Mouse (Mus musculus): Measurements from ENCODE around the gene Tmprss3. TPM values are rescaled to one million over a fixed set of nuclear protein-coding genes. Genes with fewer than 3 reads are reported as not detected.

Tmprss3 gene
- polyA plus RNA-seq (2015; fragmentation: Nextera tagmentation; extraction: Ambion mirVana) = 0.06 TPM in 1 of 2 replicates, not detected in the other

- Histone ChIP-seq H3K27me3 (no peaks in the 10 kb centered on the region), H3K9me3 (no peaks in the 10 kb centered on the region), H3K27ac (no peak within 1 kb of the TSS), H3K9ac (no peak within 1 kb of the TSS), H3K36me3 (no peaks in the 10 kb centered on the region), H3K4me2 (no peak within 1 kb of the TSS), H3K4me1 (peaks cover 6% of the 10 kb centered on the region; the same call in 1 of the 2 replicates), H3K4me3 (no peak within 1 kb of the TSS)
- WGBS = 87% methylated on average over 11 of the region's 11 CpGs
- no peak for ATAC-seq (ENCODE audit: borderline replicate concordance, extremely low read depth, low FRiP score, low TSS enrichment)
Observed at GRCm38 (mm10) chr17:31198877-31199276, at the start of gene Tmprss3. Gene Tmprss3, minus strand, starts transcription at chr17:31198977.

- no peak overlapping the region for H3K4me3 ChIP-seq
- no peak overlapping the region for H3K4me2 ChIP-seq
- no peak overlapping the region for H3K27ac ChIP-seq
- no peaks in the 10 kb centered on the region for H3K9me3 ChIP-seq
- H3K9ac ChIP-seq = no peak overlapping the region
- no peaks in the 10 kb centered on the region for H3K36me3 ChIP-seq
- H3K4me1 ChIP-seq = no peaks in the 10 kb centered on the region
- H3K27me3 ChIP-seq = no peaks in the 10 kb centered on the region
- ATAC-seq (ENCODE audit: borderline replicate concordance, extremely low read depth, low FRiP score, low TSS enrichment) = no peak
- WGBS = 25% methylated on average over 5 of the region's 5 CpGs
Observed at GRCm38 (mm10) chr17:31247144-31247543, 48.4 kb upstream of the Tmprss3 start.

GRCm38 (mm10) chr17:31245321-31245720, 46.5 kb upstream of the Tmprss3 start:
- no peak for ATAC-seq (ENCODE audit: borderline replicate concordance, extremely low read depth, low FRiP score, low TSS enrichment)
- H3K36me3 ChIP-seq = no peaks in the 10 kb centered on the region
- WGBS = 67% methylated on average over 5 of the region's 5 CpGs

GRCm38 (mm10) chr17:31242764-31243163, 44.0 kb upstream of the Tmprss3 start:
- 0% methylated on average over 1 of the region's 1 CpGs for WGBS

More at GRCm38 (mm10) chr17:31245321-31245720, 46.5 kb upstream of the Tmprss3 start:
- Histone ChIP-seq H3K27me3 (no peaks in the 10 kb centered on the region), H3K4me1 (no peaks in the 10 kb centered on the region), H3K27ac (no peak overlapping the region), H3K9me3 (no peaks in the 10 kb centered on the region), H3K4me3 (no peak overlapping the region), H3K4me2 (no peak overlapping the region), H3K9ac (no peak overlapping the region)

GRCm38 (mm10) chr17:31241156-31241555, 42.4 kb upstream of the Tmprss3 start:
- Histone ChIP-seq H3K9me3 (no peaks in the 10 kb centered on the region), H3K4me1 (no peaks in the 10 kb centered on the region), H3K9ac (no peak overlapping the region), H3K4me3 (no peak overlapping the region), H3K27me3 (no peaks in the 10 kb centered on the region), H3K27ac (no peak overlapping the region), H3K36me3 (no peaks in the 10 kb centered on the region), H3K4me2 (no peak overlapping the region)
- WGBS = 75% methylated on average over 8 of the region's 8 CpGs
- ATAC-seq (ENCODE audit: borderline replicate concordance, extremely low read depth, low FRiP score, low TSS enrichment) = no peak

More at GRCm38 (mm10) chr17:31242764-31243163, 44.0 kb upstream of the Tmprss3 start:
- no peaks in the 10 kb centered on the region for H3K36me3 ChIP-seq
- no peaks in the 10 kb centered on the region for H3K27me3 ChIP-seq
- no peak overlapping the region for H3K27ac ChIP-seq
- no peak overlapping the region for H3K4me3 ChIP-seq
- no peak for ATAC-seq (ENCODE audit: borderline replicate concordance, extremely low read depth, low FRiP score, low TSS enrichment)
- no peak overlapping the region for H3K4me2 ChIP-seq
- H3K4me1 ChIP-seq = no peaks in the 10 kb centered on the region
- no peak overlapping the region for H3K9ac ChIP-seq
- no peaks in the 10 kb centered on the region for H3K9me3 ChIP-seq

GRCm38 (mm10) chr17:31238234-31239020, 39.6 kb upstream of the Tmprss3 start:
- no peak overlapping the region for H3K9ac ChIP-seq
- no peak overlapping the region for H3K4me2 ChIP-seq
- H3K27me3 ChIP-seq = no peaks in the 10 kb centered on the region
- ATAC-seq (ENCODE audit: borderline replicate concordance, extremely low read depth, low FRiP score, low TSS enrichment) = no peak
- H3K27ac ChIP-seq = no peak overlapping the region
- WGBS = 69% methylated on average over 7 of the region's 7 CpGs
- H3K36me3 ChIP-seq = no peaks in the 10 kb centered on the region
- H3K4me1 ChIP-seq = no peaks in the 10 kb centered on the region
- no peaks in the 10 kb centered on the region for H3K9me3 ChIP-seq
- H3K4me3 ChIP-seq = no peak overlapping the region

GRCm38 (mm10) chr17:31235915-31236314, 37.1 kb upstream of the Tmprss3 start:
- H3K4me2 ChIP-seq = no peak overlapping the region
- H3K4me3 ChIP-seq = no peak overlapping the region
- no peaks in the 10 kb centered on the region for H3K36me3 ChIP-seq
- H3K4me1 ChIP-seq = no peaks in the 10 kb centered on the region
- H3K9ac ChIP-seq = no peak overlapping the region
- H3K27me3 ChIP-seq = no peaks in the 10 kb centered on the region
- no peak overlapping the region for H3K27ac ChIP-seq
- ATAC-seq (ENCODE audit: borderline replicate concordance, extremely low read depth, low FRiP score, low TSS enrichment) = no peak
- H3K9me3 ChIP-seq = no peaks in the 10 kb centered on the region
- 93% methylated on average over 1 of the region's 1 CpGs for WGBS

GRCm38 (mm10) chr17:31232251-31233010, 33.7 kb upstream of the Tmprss3 start:
- no peak for ATAC-seq (ENCODE audit: borderline replicate concordance, extremely low read depth, low FRiP score, low TSS enrichment)
- Histone ChIP-seq H3K27ac (no peak overlapping the region), H3K27me3 (no peaks in the 10 kb centered on the region), H3K4me3 (no peak overlapping the region), H3K9ac (no peak overlapping the region), H3K9me3 (no peaks in the 10 kb centered on the region), H3K4me2 (no peak overlapping the region), H3K36me3 (no peaks in the 10 kb centered on the region), H3K4me1 (no peaks in the 10 kb centered on the region)
- 46% methylated on average over 8 of the region's 8 CpGs for WGBS

- H3K4me1 ChIP-seq = no peaks in the 10 kb centered on the region
- H3K27me3 ChIP-seq = no peaks in the 10 kb centered on the region
- H3K27ac ChIP-seq = no peak overlapping the region
- H3K4me2 ChIP-seq = no peak overlapping the region
- H3K9ac ChIP-seq = no peak overlapping the region
- H3K36me3 ChIP-seq = no peaks in the 10 kb centered on the region
- H3K4me3 ChIP-seq = no peak overlapping the region
- H3K9me3 ChIP-seq = no peaks in the 10 kb centered on the region
- no peak for ATAC-seq (ENCODE audit: borderline replicate concordance, extremely low read depth, low FRiP score, low TSS enrichment)
- 45% methylated on average over 6 of the region's 6 CpGs for WGBS
Observed at GRCm38 (mm10) chr17:31231780-31232179, 33.0 kb upstream of the Tmprss3 start.

GRCm38 (mm10) chr17:31226931-31227330, 28.2 kb upstream of the Tmprss3 start:
- Histone ChIP-seq H3K36me3 (no peaks in the 10 kb centered on the region), H3K9ac (no peak overlapping the region), H3K4me1 (peaks cover 21% of the 10 kb centered on the region; the same call in 1 of the 2 replicates), H3K9me3 (no peaks in the 10 kb centered on the region), H3K27me3 (no peaks in the 10 kb centered on the region), H3K27ac (no peak overlapping the region), H3K4me3 (no peak overlapping the region), H3K4me2 (no peak overlapping the region)
- ATAC-seq (ENCODE audit: borderline replicate concordance, extremely low read depth, low FRiP score, low TSS enrichment) = no peak
- 62% methylated on average over 7 of the region's 7 CpGs for WGBS

GRCm38 (mm10) chr17:31226368-31226767, 27.6 kb upstream of the Tmprss3 start:
- WGBS = 73% methylated on average over 2 of the region's 3 CpGs
- no peak overlapping the region for H3K4me2 ChIP-seq
- no peak for ATAC-seq (ENCODE audit: borderline replicate concordance, extremely low read depth, low FRiP score, low TSS enrichment)
- H3K4me1 ChIP-seq = peaks cover 21% of the 10 kb centered on the region; the same call in 1 of the 2 replicates
- H3K4me3 ChIP-seq = no peak overlapping the region
- no peak overlapping the region for H3K27ac ChIP-seq
- H3K36me3 ChIP-seq = no peaks in the 10 kb centered on the region
- H3K27me3 ChIP-seq = no peaks in the 10 kb centered on the region
- no peak overlapping the region for H3K9ac ChIP-seq
- no peaks in the 10 kb centered on the region for H3K9me3 ChIP-seq

- 60% methylated on average over 8 of the region's 8 CpGs for WGBS
- H3K9me3 ChIP-seq = no peaks in the 10 kb centered on the region
- ATAC-seq (ENCODE audit: borderline replicate concordance, extremely low read depth, low FRiP score, low TSS enrichment) = no peak
- peaks cover 29% of the 10 kb centered on the region; the same call in 1 of the 2 replicates for H3K4me1 ChIP-seq
- H3K4me2 ChIP-seq = no peak overlapping the region
- no peaks in the 10 kb centered on the region for H3K36me3 ChIP-seq
- no peak overlapping the region for H3K27ac ChIP-seq
- H3K4me3 ChIP-seq = no peak overlapping the region
- H3K9ac ChIP-seq = no peak overlapping the region
- no peaks in the 10 kb centered on the region for H3K27me3 ChIP-seq
Observed at GRCm38 (mm10) chr17:31224591-31224990, 25.8 kb upstream of the Tmprss3 start.
